Mouse (Mus musculus): Measurements from ENCODE around the gene Sox5.

DNA sequence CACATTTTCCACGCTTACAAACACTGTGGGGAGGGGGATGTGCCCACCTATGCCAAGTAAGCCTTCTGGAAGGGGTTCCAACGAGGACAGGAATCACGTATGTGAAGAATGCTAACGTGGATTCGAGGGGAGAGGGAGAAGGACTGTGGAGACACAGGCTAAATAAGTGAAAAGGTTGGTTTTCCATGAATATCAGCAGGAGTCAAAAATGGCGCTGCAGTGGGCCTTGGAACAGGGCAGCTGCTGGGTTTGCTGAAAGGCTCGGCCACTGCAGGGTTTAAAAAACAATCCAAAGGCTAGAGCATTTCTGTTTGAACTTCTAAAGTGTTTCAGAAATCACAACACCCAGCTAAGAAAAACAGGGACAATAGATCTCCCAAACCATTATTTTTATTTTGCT, 308.3 kb downstream of the Sox5 start:
- no peak for TF ChIP-seq CTCF (IDR thresholded peaks at IDR 0.05; ENCODE audit: low read depth)
- TF ChIP-seq EP300 (IDR thresholded peaks at IDR 0.05; ENCODE audit: low read depth) = no peak

Data from heart, postnatal 0 days (tissue).